In the genomic region with DNA sequence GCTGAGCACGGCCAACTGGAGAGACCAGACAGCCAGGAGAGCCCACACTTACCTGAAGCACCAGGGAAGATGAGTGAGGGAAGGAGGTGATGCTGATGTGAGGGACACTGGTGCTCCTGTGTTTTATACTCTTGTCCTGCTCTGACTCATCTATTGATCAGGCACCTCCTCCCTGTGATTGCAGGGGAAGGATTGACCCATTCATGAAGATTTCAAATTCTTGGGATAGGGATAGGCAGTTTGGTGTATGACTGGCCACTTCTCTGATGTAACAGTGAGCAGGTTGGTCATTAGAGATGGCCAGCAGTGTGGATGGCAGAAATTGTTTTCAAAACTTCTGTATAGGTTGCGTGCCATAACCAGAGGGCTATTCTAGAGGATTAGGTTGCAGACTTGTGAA, we compare ENCODE assay signal across 10 mouse cellular contexts. TPM values are rescaled to one million over a fixed set of nuclear protein-coding genes. Genes with fewer than 3 reads are reported as not detected.
DNase-seq lines count a peak whose midpoint lies in the region; ATAC-seq and TF ChIP-seq lines count a peak whose summit lies in the region.
"Had no signal": no experiment of that assay in that cellular context is flagged by ENCODE, and none has a peak within 500 bp of the region (broad histone marks: within the 10 kb centered on the region; RNA-seq: fewer than 3 reads in every experiment).

Gene Lor (minus strand): TSS at position 101 of the 400 bp plus-strand sequence.

- peak within 1 kb of the TSS; percentile 95 for H3K4me2 ChIP-seq in embryonic facial prominence, embryonic 13.5 days
- peak within 1 kb of the TSS; percentile 67 for H3K4me2 ChIP-seq in hindbrain, embryonic 13.5 days
- H3K4me2 ChIP-seq in midbrain, embryonic 14.5 days (ENCODE audit: low read length) = peak within 1 kb of the TSS; percentile 73

- H3K36me3 ChIP-seq in kidney, adult 2 months (ENCODE audit: control insufficient read depth, insufficient read depth, low read length) = no peaks in the 10 kb centered on the region
- H3K36me3 ChIP-seq in embryonic facial prominence, embryonic 13.5 days = no peaks in the 10 kb centered on the region
- H3K36me3 ChIP-seq in hindbrain, embryonic 13.5 days = no peaks in the 10 kb centered on the region
- no peaks in the 10 kb centered on the region for H3K36me3 ChIP-seq in midbrain, embryonic 14.5 days (ENCODE audit: control insufficient read depth, insufficient read depth, low read length)

- no peaks in the 10 kb centered on the region for H3K4me1 ChIP-seq in kidney, adult 2 months (ENCODE audit: control insufficient read depth, insufficient read depth, low read length)
- H3K4me1 ChIP-seq in embryonic facial prominence, embryonic 13.5 days = peaks cover 9% of the 10 kb centered on the region; the same call in 1 of the 2 replicates
- H3K4me1 ChIP-seq in hindbrain, embryonic 13.5 days (replicated peaks) = peaks cover 19% of the 10 kb centered on the region
- peaks cover 3% of the 10 kb centered on the region; the same call in 1 of the 2 replicates for H3K4me1 ChIP-seq in midbrain, embryonic 14.5 days (ENCODE audit: control insufficient read depth, insufficient read depth, low read length)

- ATAC-seq in embryonic facial prominence, embryonic 13.5 days (ENCODE audit: insufficient number of reproducible peaks, insufficient read depth, low FRiP score, low TSS enrichment, low read depth) = no peak
- no peak for ATAC-seq in hindbrain, embryonic 13.5 days (ENCODE audit: low FRiP score)
- ATAC-seq in midbrain, embryonic 14.5 days (ENCODE audit: low FRiP score, low TSS enrichment) = no peak

- H3K4me3 ChIP-seq in kidney, adult 2 months (ENCODE audit: insufficient read depth, low read depth, low read length) = 0 out of 2 replicates have a peak within 1 kb of the TSS, but pooled peaks have one; percentile 93
- H3K4me3 ChIP-seq in embryonic facial prominence, embryonic 13.5 days = peak within 1 kb of the TSS; percentile 70
- H3K4me3 ChIP-seq in hindbrain, embryonic 13.5 days = peak within 1 kb of the TSS; percentile 72
- peak within 1 kb of the TSS; percentile 74 for H3K4me3 ChIP-seq in midbrain, embryonic 14.5 days (replicated peaks; ENCODE audit: low read depth, low read length)

- H3K27ac ChIP-seq in kidney, adult 2 months (ENCODE audit: insufficient read depth, low read depth, low read length) = no peak within 1 kb of the TSS
- H3K27ac ChIP-seq in embryonic facial prominence, embryonic 13.5 days = no peak within 1 kb of the TSS
- peak within 1 kb of the TSS; percentile 97 for H3K27ac ChIP-seq in hindbrain, embryonic 13.5 days
- peak within 1 kb of the TSS; percentile 98 for H3K27ac ChIP-seq in midbrain, embryonic 14.5 days (replicated peaks; ENCODE audit: low read depth, low read length)

- peaks cover 6% of the 10 kb centered on the region for H3K27me3 ChIP-seq in kidney, adult 2 months (replicated peaks; ENCODE audit: control insufficient read depth, insufficient read depth, low read length)
- peaks cover 61% of the 10 kb centered on the region for H3K27me3 ChIP-seq in embryonic facial prominence, embryonic 13.5 days
- peaks cover 32% of the 10 kb centered on the region for H3K27me3 ChIP-seq in hindbrain, embryonic 13.5 days
- H3K27me3 ChIP-seq in midbrain, embryonic 14.5 days (ENCODE audit: control insufficient read depth, insufficient read depth, low read length) = peaks cover 10% of the 10 kb centered on the region; the same call in 1 of the 2 replicates
- H3K27me3 ChIP-seq: CH12.LX had no signal

- WGBS in kidney, adult 2 months = 95% methylated on average over 2 of the region's 2 CpGs
- WGBS in embryonic facial prominence, embryonic 13.5 days = 79% methylated on average over 2 of the region's 2 CpGs
- 90% methylated on average over 2 of the region's 2 CpGs for WGBS in hindbrain, embryonic 13.5 days
- 86% methylated on average over 2 of the region's 2 CpGs for WGBS in midbrain, embryonic 14.5 days

- no peak for TF ChIP-seq POLR2A in kidney, adult 2 months (IDR thresholded peaks at IDR 0.05; ENCODE audit: low read depth, low read length)

- TF ChIP-seq CTCF in kidney, adult 2 months (conservative IDR thresholded peaks at IDR 0.05; ENCODE audit: insufficient read depth, insufficient read length, low read depth, low read length) = no peak

- no peaks in the 10 kb centered on the region for H3K9me3 ChIP-seq in embryonic facial prominence, embryonic 13.5 days
- no peaks in the 10 kb centered on the region for H3K9me3 ChIP-seq in hindbrain, embryonic 13.5 days
- H3K9me3 ChIP-seq in midbrain, embryonic 14.5 days (ENCODE audit: control insufficient read depth, low read length) = no peaks in the 10 kb centered on the region

- no peak within 1 kb of the TSS for H3K9ac ChIP-seq in embryonic facial prominence, embryonic 13.5 days
- peak within 1 kb of the TSS; percentile 89 for H3K9ac ChIP-seq in hindbrain, embryonic 13.5 days
- peak within 1 kb of the TSS; percentile 92; the same call in 1 of the 2 replicates for H3K9ac ChIP-seq in midbrain, embryonic 14.5 days (replicated peaks; ENCODE audit: low read length)

- no peak for DNase-seq in kidney, adult 2 months
- no peak for DNase-seq in kidney, postnatal 4 days
- no peak for DNase-seq in midbrain, embryonic 14.5 days
- no peak for DNase-seq in cerebellum, postnatal 10 days
- DNase-seq in spleen, postnatal 4 days (ENCODE audit: low spot score in 2 of 2) = no peak
- no peak for DNase-seq in adipocyte (ENCODE audit: low spot score)
- DNase-seq: cerebellum, postnatal 25 days had no signal

RNA-seq across cellular contexts. Expression of gene Lor, which starts in this region (rescaled TPM):
- 0.17 and 0.19 TPM in 2 replicates for polyA plus RNA-seq in kidney, adult 2 months (2012; rRNA removed)
- polyA plus RNA-seq in embryonic facial prominence, embryonic 13.5 days (2015; fragmentation: Nextera tagmentation; extraction: Ambion mirVana) = 0.96 and 1.9 TPM in 2 replicates
- 4.6 and 4.9 TPM in 2 replicates for polyA plus RNA-seq in hindbrain, embryonic 13.5 days (2015; fragmentation: Nextera tagmentation; extraction: Ambion mirVana)
- polyA plus RNA-seq in midbrain, embryonic 14.5 days (2014; fragmentation: Nextera tagmentation; extraction: Ambion mirVana) = 3.4 and 4.8 TPM in 2 replicates

Comparison
In these comparisons a context has a peak if more than half of its experiments do, and no peak if none do; other contexts are left out.
1. H3K27ac ChIP-seq: peak in hindbrain, embryonic 13.5 days (single experiment) and midbrain, embryonic 14.5 days (single experiment); none in kidney, adult 2 months (single experiment) and embryonic facial prominence, embryonic 13.5 days (single experiment).
2. Peak in every context shown above with its lines, with median percentiles within 50 percentile points of each other: H3K4me3 ChIP-seq and H3K4me2 ChIP-seq.